Mouse (Mus musculus) spleen, embryonic (tissue): Measurements from ENCODE around the gene Dcaf10.
"Not testable (repeated sequence)": the region's sequence is repeated elsewhere in the genome, so short reads cannot be mapped to it uniquely, and the experiment has no call there.

Source experiments
- CTCF ChIA-PET: fragments of 350-600 bp; sonication (Branson Sonifier 250); formaldehyde crosslinking; loops from one replicate; lab custom pipeline; 2022; lab: Charles Lee

The Dcaf10 gene

GRCm38 (mm10) chr4:45392994-45393393, 51.1 kb downstream of the Dcaf10 start:
- CTCF ChIA-PET = no interaction called here

GRCm38 (mm10) chr4:45393658-45394057, 51.8 kb downstream of the Dcaf10 start:
- CTCF ChIA-PET = interaction anchor here (0.7 kb wide), 1 partner anchor 197 kb away, joined by 3 read pairs; no protein-coding TSS in a partner anchor

GRCm38 (mm10) chr4:45396211-45396610, 54.3 kb downstream of the Dcaf10 start:
- CTCF ChIA-PET = not testable (repeated sequence)

- CTCF ChIA-PET = interaction anchor here (0.7 kb wide), 1 partner anchor 18 kb away, joined by 4 read pairs; no protein-coding TSS in a partner anchor
Observed at GRCm38 (mm10) chr4:45398315-45398714, 56.4 kb downstream of the Dcaf10 start.

GRCm38 (mm10) chr4:45399421-45400210, 57.7 kb downstream of the Dcaf10 start:
- CTCF ChIA-PET = no interaction called here

GRCm38 (mm10) chr4:45402281-45402680, 60.4 kb downstream of the Dcaf10 start:
- CTCF ChIA-PET = interaction anchor here (0.7 kb wide), 1 partner anchor 1026 kb away, joined by 7 read pairs; no protein-coding TSS in a partner anchor

GRCm38 (mm10) chr4:45402878-45403498, 61.1 kb downstream of the Dcaf10 start:
- CTCF ChIA-PET = interaction anchor here (0.7 kb wide), 1 partner anchor 1027 kb away, joined by 7 read pairs; no protein-coding TSS in a partner anchor

- CTCF ChIA-PET = no interaction called here
Observed at GRCm38 (mm10) chr4:45403499-45403878, 61.6 kb downstream of the Dcaf10 start.

- CTCF ChIA-PET = no interaction called here
Observed at GRCm38 (mm10) chr4:45404086-45404485, 62.2 kb downstream of the Dcaf10 start.

GRCm38 (mm10) chr4:45405315-45405714, 63.4 kb downstream of the Dcaf10 start:
- CTCF ChIA-PET = interaction anchor here (0.7 kb wide), 1 partner anchor 10 kb away, joined by 6 read pairs; no protein-coding TSS in a partner anchor

- CTCF ChIA-PET = no interaction called here
Observed at GRCm38 (mm10) chr4:45406397-45406796, 64.5 kb downstream of the Dcaf10 start.

- CTCF ChIA-PET = interaction anchor here (0.6 kb wide), 1 partner anchor 9 kb away, joined by 3 read pairs; no protein-coding TSS in a partner anchor
Observed at GRCm38 (mm10) chr4:45407001-45407702, 65.3 kb downstream of the Dcaf10 start.

GRCm38 (mm10) chr4:45407703-45408334, 65.9 kb downstream of the Dcaf10 start:
- CTCF ChIA-PET = interaction anchor here (0.6 kb wide), 1 partner anchor 8 kb away, joined by 3 read pairs; no protein-coding TSS in a partner anchor

GRCm38 (mm10) chr4:45408427-45409132, 66.7 kb downstream of the Dcaf10 start, which contains the start of gene Slc25a51:
Gene Slc25a51 (minus strand): TSS chr4:45408766.
- CTCF ChIA-PET = no interaction called here

- CTCF ChIA-PET = no interaction called here
Observed at GRCm38 (mm10) chr4:45409270-45409669, 67.4 kb downstream of the Dcaf10 start.

- CTCF ChIA-PET = interaction anchor here (0.7 kb wide), 1 partner anchor 109 kb away, joined by 3 read pairs; no protein-coding TSS in a partner anchor
Observed at GRCm38 (mm10) chr4:45411181-45411790, 69.4 kb downstream of the Dcaf10 start.

GRCm38 (mm10) chr4:45412433-45413192, 70.7 kb downstream of the Dcaf10 start:
- CTCF ChIA-PET = interaction anchor here (0.7 kb wide), 1 partner anchor 431 kb away, joined by 5 read pairs; no protein-coding TSS in a partner anchor

- CTCF ChIA-PET = no interaction called here
Observed at GRCm38 (mm10) chr4:45413674-45414338, 71.9 kb downstream of the Dcaf10 start.
